Mouse (Mus musculus): ENCODE measurements around the gene Nrip3. TPM values are rescaled to one million over a fixed set of nuclear protein-coding genes. Genes with fewer than 3 reads are reported as not detected.

Nrip3 gene
- 0.30 and 0.55 TPM in 2 replicates for polyA plus RNA-seq (2014; fragmentation: Nextera tagmentation; extraction: Ambion mirVana)

- peaks cover 6% of the 10 kb centered on the region; the same call in 1 of the 2 replicates for H3K4me1 ChIP-seq (replicated peaks; ENCODE audit: control insufficient read depth, insufficient read depth, low read length)
- H3K9me3 ChIP-seq (ENCODE audit: control insufficient read depth, low read length) = no peaks in the 10 kb centered on the region
- H3K9ac ChIP-seq (ENCODE audit: low read length) = 0 out of 2 replicates have a peak within 1 kb of the TSS, but pooled peaks have one; percentile 13
- H3K36me3 ChIP-seq (ENCODE audit: control insufficient read depth, insufficient read depth, low read length) = no peaks in the 10 kb centered on the region
- peaks cover 54% of the 10 kb centered on the region for H3K27me3 ChIP-seq (replicated peaks; ENCODE audit: control insufficient read depth, insufficient read depth, low read length)
- H3K4me3 ChIP-seq (ENCODE audit: low read depth, low read length) = peak within 1 kb of the TSS; percentile 37
- DNase-seq (ENCODE audit: low spot score) = peak; percentile 91
- peak; percentile 91 for ATAC-seq (replicated peaks; ENCODE audit: low FRiP score, low TSS enrichment, low read depth)
- WGBS = 2% methylated on average over 52 of the region's 52 CpGs
- H3K4me2 ChIP-seq (ENCODE audit: low read length) = peak within 1 kb of the TSS; percentile 96
- H3K27ac ChIP-seq (ENCODE audit: low read depth) = no peak within 1 kb of the TSS
These were observed at the start of gene Nrip3 for GRCm38 (mm10) chr7:109781470-109782203. Nrip3 (minus strand) TSS chr7:109782025.

GRCm38 (mm10) chr7:109831376-109831775 is 49.6 kb upstream of the Nrip3 start:
- 61% methylated on average over 2 of the region's 2 CpGs for WGBS
- Histone ChIP-seq H3K36me3 (ENCODE audit: control insufficient read depth, insufficient read depth, low read length) (no peaks in the 10 kb centered on the region), H3K27ac (ENCODE audit: low read depth) (no peak overlapping the region), H3K9me3 (ENCODE audit: control insufficient read depth, low read length) (no peaks in the 10 kb centered on the region), H3K4me1 (replicated peaks; ENCODE audit: control insufficient read depth, insufficient read depth, low read length) (no peaks in the 10 kb centered on the region), H3K27me3 (replicated peaks; ENCODE audit: control insufficient read depth, insufficient read depth, low read length) (no peaks in the 10 kb centered on the region), H3K4me3 (ENCODE audit: low read depth, low read length) (no peak overlapping the region), H3K9ac (ENCODE audit: low read length) (no peak overlapping the region), H3K4me2 (ENCODE audit: low read length) (no peak overlapping the region)
- ATAC-seq (replicated peaks; ENCODE audit: low FRiP score, low TSS enrichment, low read depth) (no peak), DNase-seq (ENCODE audit: low spot score) (no peak)

GRCm38 (mm10) chr7:109826911-109827310 is 45.1 kb upstream of the Nrip3 start:
- no peak overlapping the region for H3K27ac ChIP-seq (ENCODE audit: low read depth)
- DNase-seq (ENCODE audit: low spot score) = no peak
- H3K4me1 ChIP-seq (replicated peaks; ENCODE audit: control insufficient read depth, insufficient read depth, low read length) = peaks cover 2% of the 10 kb centered on the region; the same call in 1 of the 2 replicates
- no peak overlapping the region for H3K4me2 ChIP-seq (ENCODE audit: low read length)
- no peaks in the 10 kb centered on the region for H3K9me3 ChIP-seq (ENCODE audit: control insufficient read depth, low read length)
- H3K36me3 ChIP-seq (ENCODE audit: control insufficient read depth, insufficient read depth, low read length) = no peaks in the 10 kb centered on the region
- WGBS = 48% methylated on average over 8 of the region's 8 CpGs
- no peak overlapping the region for H3K9ac ChIP-seq (ENCODE audit: low read length)
- ATAC-seq (replicated peaks; ENCODE audit: low FRiP score, low TSS enrichment, low read depth) = no peak
- H3K4me3 ChIP-seq (ENCODE audit: low read depth, low read length) = no peak overlapping the region
- H3K27me3 ChIP-seq (replicated peaks; ENCODE audit: control insufficient read depth, insufficient read depth, low read length) = no peaks in the 10 kb centered on the region

GRCm38 (mm10) chr7:109825293-109825692 is 43.5 kb upstream of the Nrip3 start:
- 45% methylated on average over 14 of the region's 14 CpGs for WGBS
- H3K4me2 ChIP-seq (ENCODE audit: low read length) = peak overlapping the region; percentile 28; the same call in 1 of the 2 replicates
- H3K9me3 ChIP-seq (ENCODE audit: control insufficient read depth, low read length) = no peaks in the 10 kb centered on the region
- peaks cover 2% of the 10 kb centered on the region; the same call in 1 of the 2 replicates for H3K4me1 ChIP-seq (replicated peaks; ENCODE audit: control insufficient read depth, insufficient read depth, low read length)
- no peaks in the 10 kb centered on the region for H3K27me3 ChIP-seq (replicated peaks; ENCODE audit: control insufficient read depth, insufficient read depth, low read length)
- ATAC-seq (replicated peaks; ENCODE audit: low FRiP score, low TSS enrichment, low read depth) = no peak
- H3K27ac ChIP-seq (ENCODE audit: low read depth) = peak overlapping the region; percentile 24; the same call in 1 of the 2 replicates
- no peak for DNase-seq (ENCODE audit: low spot score)
- no peak overlapping the region for H3K9ac ChIP-seq (ENCODE audit: low read length)
- no peaks in the 10 kb centered on the region for H3K36me3 ChIP-seq (ENCODE audit: control insufficient read depth, insufficient read depth, low read length)
- no peak overlapping the region for H3K4me3 ChIP-seq (ENCODE audit: low read depth, low read length)

GRCm38 (mm10) chr7:109818600-109818999 is 36.8 kb upstream of the Nrip3 start:
- Histone ChIP-seq H3K36me3 (ENCODE audit: control insufficient read depth, insufficient read depth, low read length) (no peaks in the 10 kb centered on the region), H3K4me2 (ENCODE audit: low read length) (no peak overlapping the region), H3K4me1 (replicated peaks; ENCODE audit: control insufficient read depth, insufficient read depth, low read length) (no peaks in the 10 kb centered on the region), H3K9me3 (ENCODE audit: control insufficient read depth, low read length) (no peaks in the 10 kb centered on the region), H3K27ac (ENCODE audit: low read depth) (no peak overlapping the region), H3K9ac (ENCODE audit: low read length) (no peak overlapping the region), H3K4me3 (ENCODE audit: low read depth, low read length) (no peak overlapping the region), H3K27me3 (replicated peaks; ENCODE audit: control insufficient read depth, insufficient read depth, low read length) (no peaks in the 10 kb centered on the region)
- DNase-seq (ENCODE audit: low spot score) (no peak), ATAC-seq (replicated peaks; ENCODE audit: low FRiP score, low TSS enrichment, low read depth) (no peak)
- WGBS = 79% methylated on average over 4 of the region's 4 CpGs

- no peaks in the 10 kb centered on the region for H3K27me3 ChIP-seq (replicated peaks; ENCODE audit: control insufficient read depth, insufficient read depth, low read length)
- H3K9ac ChIP-seq (ENCODE audit: low read length) = no peak overlapping the region
- H3K4me3 ChIP-seq (ENCODE audit: low read depth, low read length) = no peak overlapping the region
- H3K4me2 ChIP-seq (ENCODE audit: low read length) = no peak overlapping the region
- H3K27ac ChIP-seq (ENCODE audit: low read depth) = no peak overlapping the region
- no peaks in the 10 kb centered on the region for H3K9me3 ChIP-seq (ENCODE audit: control insufficient read depth, low read length)
- ATAC-seq (replicated peaks; ENCODE audit: low FRiP score, low TSS enrichment, low read depth) = no peak
- no peaks in the 10 kb centered on the region for H3K4me1 ChIP-seq (replicated peaks; ENCODE audit: control insufficient read depth, insufficient read depth, low read length)
- H3K36me3 ChIP-seq (ENCODE audit: control insufficient read depth, insufficient read depth, low read length) = no peaks in the 10 kb centered on the region
- DNase-seq (ENCODE audit: low spot score) = no peak
These were observed 36.1 kb upstream of the Nrip3 start for GRCm38 (mm10) chr7:109817954-109818353.

GRCm38 (mm10) chr7:109813330-109814140 is 31.7 kb upstream of the Nrip3 start:
- no peak for ATAC-seq (replicated peaks; ENCODE audit: low FRiP score, low TSS enrichment, low read depth)
- Histone ChIP-seq H3K4me2 (ENCODE audit: low read length) (no peak overlapping the region), H3K9me3 (ENCODE audit: control insufficient read depth, low read length) (no peaks in the 10 kb centered on the region), H3K4me1 (replicated peaks; ENCODE audit: control insufficient read depth, insufficient read depth, low read length) (no peaks in the 10 kb centered on the region), H3K9ac (ENCODE audit: low read length) (no peak overlapping the region), H3K4me3 (ENCODE audit: low read depth, low read length) (no peak overlapping the region), H3K36me3 (ENCODE audit: control insufficient read depth, insufficient read depth, low read length) (no peaks in the 10 kb centered on the region), H3K27me3 (replicated peaks; ENCODE audit: control insufficient read depth, insufficient read depth, low read length) (no peaks in the 10 kb centered on the region), H3K27ac (ENCODE audit: low read depth) (no peak overlapping the region)
- 71% methylated on average over 4 of the region's 4 CpGs for WGBS
- no peak for DNase-seq (ENCODE audit: low spot score)

- H3K4me3 ChIP-seq (ENCODE audit: low read depth, low read length) = no peak overlapping the region
- H3K9me3 ChIP-seq (ENCODE audit: control insufficient read depth, low read length) = no peaks in the 10 kb centered on the region
- H3K27me3 ChIP-seq (replicated peaks; ENCODE audit: control insufficient read depth, insufficient read depth, low read length) = no peaks in the 10 kb centered on the region
- no peak overlapping the region for H3K4me2 ChIP-seq (ENCODE audit: low read length)
- H3K9ac ChIP-seq (ENCODE audit: low read length) = no peak overlapping the region
- H3K36me3 ChIP-seq (ENCODE audit: control insufficient read depth, insufficient read depth, low read length) = no peaks in the 10 kb centered on the region
- no peaks in the 10 kb centered on the region for H3K4me1 ChIP-seq (replicated peaks; ENCODE audit: control insufficient read depth, insufficient read depth, low read length)
- DNase-seq (ENCODE audit: low spot score) (no peak), ATAC-seq (replicated peaks; ENCODE audit: low FRiP score, low TSS enrichment, low read depth) (no peak)
- 80% methylated on average over 8 of the region's 8 CpGs for WGBS
- no peak overlapping the region for H3K27ac ChIP-seq (ENCODE audit: low read depth)
These were observed 26.0 kb upstream of the Nrip3 start for GRCm38 (mm10) chr7:109807616-109808485.

All from intestine, embryonic 14.5 days (tissue).